8 mouse cellular contexts compared by ENCODE assay signal in genomic region chr4:138367641-138368497, GRCm38 (mm10). TPM values are rescaled to one million over a fixed set of nuclear protein-coding genes. Genes with fewer than 3 reads are reported as not detected.
DNase-seq lines count a peak whose midpoint lies in the region; ATAC-seq and TF ChIP-seq lines count a peak whose summit lies in the region.

Gene Cda (minus strand): TSS chr4:138367992.

- ATAC-seq in forebrain, embryonic 14.5 days, result peak; percentile 69

- peak within 1 kb of the TSS; percentile 44 for H3K4me2 ChIP-seq in forebrain, embryonic 14.5 days (ENCODE audit: low read length)

- H3K4me1 ChIP-seq in cerebellum, adult 2 months (ENCODE audit: control insufficient read depth, insufficient read depth, low read length), result peaks cover 3% of the 10 kb centered on the region
- peaks cover 7% of the 10 kb centered on the region; the same call in 1 of the 2 replicates for H3K4me1 ChIP-seq in forebrain, embryonic 14.5 days (ENCODE audit: control insufficient read depth, insufficient read depth, low read length)
- H3K4me1 ChIP-seq in megakaryocyte, embryonic 14.5 days, result peaks cover 47% of the 10 kb centered on the region

- 6% methylated on average over 34 of the region's 34 CpGs for WGBS in cerebellum, adult 2 months
- WGBS in forebrain, embryonic 14.5 days, result 9% methylated on average over 34 of the region's 34 CpGs

- no peaks in the 10 kb centered on the region for H3K9me3 ChIP-seq in forebrain, embryonic 14.5 days (replicated peaks; ENCODE audit: control insufficient read depth, low read length)
- peaks cover 21% of the 10 kb centered on the region for H3K9me3 ChIP-seq in megakaryocyte, embryonic 14.5 days

- H3K27me3 ChIP-seq in cerebellum, adult 2 months (ENCODE audit: control insufficient read depth, insufficient read depth, low read length), result no peaks in the 10 kb centered on the region
- H3K27me3 ChIP-seq in forebrain, embryonic 14.5 days (replicated peaks; ENCODE audit: control insufficient read depth, insufficient read depth, low read length), result 0 out of 2 replicates have a peak, but pooled peaks cover 4% of the 10 kb centered on the region
- H3K27me3 ChIP-seq in megakaryocyte, embryonic 14.5 days (replicated peaks), result peaks cover 35% of the 10 kb centered on the region

- peak within 1 kb of the TSS; percentile 33; the same call in 1 of the 2 replicates for H3K9ac ChIP-seq in forebrain, embryonic 14.5 days (ENCODE audit: low read length)

- no peaks in the 10 kb centered on the region for H3K36me3 ChIP-seq in forebrain, embryonic 14.5 days (ENCODE audit: control insufficient read depth, insufficient read depth, low read length)
- H3K36me3 ChIP-seq in megakaryocyte, embryonic 14.5 days (replicated peaks; ENCODE audit: low read length), result no peaks in the 10 kb centered on the region

- intact Hi-C loops in heart, postnatal 14 days (cut with DNase I), result no loop called here

- no peak within 1 kb of the TSS for H3K27ac ChIP-seq in cerebellum, adult 2 months (ENCODE audit: insufficient read depth, low read length)
- no peak within 1 kb of the TSS for H3K27ac ChIP-seq in forebrain, embryonic 14.5 days (ENCODE audit: low read depth, low read length)

- TF ChIP-seq POLR2A in cerebellum, adult 2 months (IDR thresholded peaks at IDR 0.05; ENCODE audit: borderline replicate concordance, insufficient read depth, low read length), result no peak

- peak within 1 kb of the TSS; percentile 55 for H3K4me3 ChIP-seq in cerebellum, adult 2 months (replicated peaks; ENCODE audit: insufficient read depth, low read depth, low read length)
- H3K4me3 ChIP-seq in forebrain, embryonic 14.5 days (ENCODE audit: low read depth, low read length), result peak within 1 kb of the TSS; percentile 9
- H3K4me3 ChIP-seq in megakaryocyte, embryonic 14.5 days (replicated peaks), result peak within 1 kb of the TSS; percentile 89

- peak; percentile 92 for DNase-seq in Muller cell, postnatal 12 days (ENCODE audit: inconsistent ontology term)
- DNase-seq in cerebellum, adult 2 months, result peak; percentile 66 to 73
- DNase-seq in forebrain, embryonic 14.5 days (ENCODE audit: low spot score), result peak; percentile 78
- peak; percentile 84 to 87 for DNase-seq in heart, postnatal 14 days
- peak; percentile 90 to 94 for DNase-seq in kidney, postnatal 4 days
- peak; percentile 47 for DNase-seq in right cerebral cortex, postnatal 4 days
- no peak for DNase-seq in thymus, postnatal 10 days (ENCODE audit: low spot score in 2 of 2)

- TF ChIP-seq CTCF in cerebellum, adult 2 months (IDR thresholded peaks at IDR 0.05; ENCODE audit: borderline replicate concordance, insufficient read depth, low read depth, low read length), result no peak

RNA-seq across cellular contexts. Expression of gene Cda, which starts in this region (rescaled TPM):
- polyA plus RNA-seq in cerebellum, adult 2 months (2012; rRNA removed), result 12.6 and 15.4 TPM in 2 replicates
- polyA plus RNA-seq in forebrain, embryonic 14.5 days (2014; fragmentation: Nextera tagmentation; extraction: Ambion mirVana), result 2.2 and 2.3 TPM in 2 replicates
- total RNA-seq in heart, postnatal 14 days (2021), result 1 to 10 TPM; 2.1 to 2.2 TPM
- 11.2 and 14.9 TPM in 2 replicates for polyA plus RNA-seq in megakaryocyte, embryonic 14.5 days (2012; ENCODE audit: insufficient read depth, low replicate concordance)

Comparison
In these comparisons a context has a peak if more than half of its experiments do, and no peak if none do; other contexts are left out.
1. DNase-seq: peak in Muller cell, postnatal 12 days (single experiment), cerebellum, adult 2 months (2 of 2), forebrain, embryonic 14.5 days (single experiment), heart, postnatal 14 days (2 of 2), kidney, postnatal 4 days (2 of 2) and right cerebral cortex, postnatal 4 days (single experiment); none in thymus, postnatal 10 days (0 of 2).
2. H3K4me3 ChIP-seq: peak in every context shown above with its lines; median percentile 89 in megakaryocyte, embryonic 14.5 days; 55 in cerebellum, adult 2 months; 9 in forebrain, embryonic 14.5 days.